Mouse (Mus musculus): ENCODE data around the gene B230118H07Rik. TPM values are rescaled to one million over a fixed set of nuclear protein-coding genes. Genes with fewer than 3 reads are reported as not detected.

Gene B230118H07Rik
- polyA plus RNA-seq, 1 experiment from 2014 or later = 61.7 TPM

Other genes with a start within 250 kb of the B230118H07Rik start
- 0.13 TPM in 1 of 2 replicates, not detected in the other for gene Rag2, start 24.8 kb downstream of the B230118H07Rik start, polyA plus RNA-seq (2014; fragmentation: Nextera tagmentation; extraction: Ambion mirVana)
- 0.56 and 0.87 TPM in 2 replicates for gene Rag1, start within 50 bp of the B230118H07Rik start, polyA plus RNA-seq (2014; fragmentation: Nextera tagmentation; extraction: Ambion mirVana)
- gene Traf6, start 28.9 kb upstream of the B230118H07Rik start, polyA plus RNA-seq (2014; fragmentation: Nextera tagmentation; extraction: Ambion mirVana) = 18.5 and 20.9 TPM in 2 replicates
- 18.6 and 21.9 TPM in 2 replicates for gene Prr5l, start 233.5 kb upstream of the B230118H07Rik start, polyA plus RNA-seq (2014; fragmentation: Nextera tagmentation; extraction: Ambion mirVana)
- gene Commd9, start 236.7 kb upstream of the B230118H07Rik start, polyA plus RNA-seq (2014; fragmentation: Nextera tagmentation; extraction: Ambion mirVana) = 61.1 and 65.2 TPM in 2 replicates

Measured in limb, embryonic 11.5 days (tissue).